Mouse (Mus musculus) kidney, embryonic 16.5 days (tissue): ENCODE results near the gene Trmt2b. TPM values are rescaled to one million over a fixed set of nuclear protein-coding genes. Genes with fewer than 3 reads are reported as not detected.

Experiments
- polyA plus RNA-seq: library from polyadenylated mRNA; unstranded; fragments of >200 nt; fragmentation: Nextera tagmentation; extraction: Ambion mirVana; gene quantifications from 2 replicates; pipeline ENCODE4 v1.2.1, GENCODE M21; 2015

Trmt2b gene
- polyA plus RNA-seq, 1 experiment from 2014 or later = 20.8 TPM

Other genes starting within 250 kb of the Trmt2b start
- gene Cstf2, start 217.8 kb downstream of the Trmt2b start, polyA plus RNA-seq = 44.3 and 47.9 TPM in 2 replicates
- gene Xkrx, start 114.9 kb downstream of the Trmt2b start, polyA plus RNA-seq = 0.09 and 0.14 TPM in 2 replicates
- 0.09 TPM in 1 of 2 replicates, not detected in the other for gene Arl13a, start 89.5 kb downstream of the Trmt2b start, polyA plus RNA-seq
- gene Nox1, start 55.0 kb downstream of the Trmt2b start, polyA plus RNA-seq = 0.19 TPM in 1 of 2 replicates, not detected in the other
- gene Tmem35a, start 18.2 kb upstream of the Trmt2b start, polyA plus RNA-seq = 12.0 and 13.6 TPM in 2 replicates
- 24.4 and 30.9 TPM in 2 replicates for gene Cenpi, start 31.1 kb upstream of the Trmt2b start, polyA plus RNA-seq
- gene Drp2, start 127.6 kb upstream of the Trmt2b start, polyA plus RNA-seq = 0.57 and 0.84 TPM in 2 replicates
- 0.07 and 0.10 TPM in 2 replicates for gene Taf7l, start 199.5 kb upstream of the Trmt2b start, polyA plus RNA-seq